Mouse (Mus musculus) embryonic facial prominence, embryonic 10.5 days (tissue): ENCODE measurements around the gene Gnai2. TPM values are rescaled to one million over a fixed set of nuclear protein-coding genes. Genes with fewer than 3 reads are reported as not detected.
"Not testable (repeated sequence)": the region's sequence is repeated elsewhere in the genome, so short reads cannot be mapped to it uniquely, and the experiment has no call there.

ENCODE experiments used
- DNase-seq: peaks from one replicate; pipeline ENCODE4 v3.0.0-alpha.2; 2017; ENCODE audit warnings: low spot score
- H3K27ac ChIP-seq: fragments of 300-500 bp; sonication (generic); replicated peaks from 2 replicates; pipeline ENCODE4 v1.5.1; 2016; ENCODE audit warnings: mild to moderate bottlenecking
- H3K27me3 ChIP-seq: fragments of 300-500 bp; sonication (generic); replicated peaks from 2 replicates; pipeline ENCODE4 v1.6.1; 2016; ENCODE audit warnings: low read depth, mild to moderate bottlenecking; ENCODE audit not compliant: poor library complexity, severe bottlenecking
- H3K36me3 ChIP-seq: fragments of 300-500 bp; sonication (generic); replicated peaks from 2 replicates; pipeline ENCODE4 v1.6.1; 2016; ENCODE audit warnings: mild to moderate bottlenecking, moderate library complexity
- H3K4me1 ChIP-seq: fragments of 300-500 bp; sonication (generic); 2 replicates; pipeline ENCODE4 v1.6.1; 2016
- H3K4me3 ChIP-seq: fragments of 300-500 bp; sonication (generic); 2 replicates; pipeline ENCODE4 v1.5.1; 2016; ENCODE audit warnings: mild to moderate bottlenecking, moderate library complexity
- H3K9me3 ChIP-seq: fragments of 300-500 bp; sonication (generic); 2 replicates; pipeline ENCODE4 v1.6.1; 2016; ENCODE audit warnings: mild to moderate bottlenecking
- WGBS: fragments of 180-500 bp; shearing (Covaris S2); methylation state at CpG from one replicate; pipeline ENCODE4 v1.1.7; 2016; 5-methylcytosine and 5-hydroxymethylcytosine counted together
- polyA plus RNA-seq: library from polyadenylated mRNA; unstranded; fragments of >200 nt; fragmentation: Nextera tagmentation; extraction: Ambion mirVana; gene quantifications from 2 replicates; pipeline ENCODE4 v1.2.1, GENCODE M21; 2016

The Gnai2 gene
- polyA plus RNA-seq, 1 experiment from 2014 or later: 334 TPM

- Histone ChIP-seq H3K4me3 (peak overlapping the region; percentile 95), H3K4me1 (peaks cover 72% of the 10 kb centered on the region)
These were observed 69.6 kb downstream of the Gnai2 start for GRCm38 (mm10) chr9:107565556-107565955.

More at GRCm38 (mm10) chr9:107565556-107565955, 69.6 kb downstream of the Gnai2 start:
- H3K27me3 ChIP-seq, DNase-seq, H3K27ac ChIP-seq, H3K9me3 ChIP-seq: not testable (repeated sequence)
- peaks cover 47% of the 10 kb centered on the region for H3K36me3 ChIP-seq
- WGBS: 46% methylated on average over 5 of the region's 5 CpGs

Other genes starting within 250 kb of the Gnai2 start
- 0.45 and 0.50 TPM in 2 replicates for gene Cacna2d2, start 235.8 kb downstream of the Gnai2 start, polyA plus RNA-seq
- gene Tmem115, start 101.4 kb downstream of the Gnai2 start, polyA plus RNA-seq: 37.9 and 39.3 TPM in 2 replicates
- 16.4 and 16.7 TPM in 2 replicates for gene Cyb561d2, start 93.2 kb downstream of the Gnai2 start, polyA plus RNA-seq
- 35.2 and 39.4 TPM in 2 replicates for gene Nprl2, start 93.1 kb downstream of the Gnai2 start, polyA plus RNA-seq
- 0.97 and 1.2 TPM in 2 replicates for gene Zmynd10, start 88.1 kb downstream of the Gnai2 start, polyA plus RNA-seq
- 45.3 and 46.5 TPM in 2 replicates for gene Rassf1, start 83.8 kb downstream of the Gnai2 start, polyA plus RNA-seq
- 63.4 and 67.3 TPM in 2 replicates for gene Tusc2, start 72.1 kb downstream of the Gnai2 start, polyA plus RNA-seq
- gene Hyal2, start 67.4 kb downstream of the Gnai2 start, polyA plus RNA-seq: 154 and 157 TPM in 2 replicates
- 8.4 and 9.1 TPM in 2 replicates for gene Hyal1, start 58.4 kb downstream of the Gnai2 start, polyA plus RNA-seq
- gene Naa80, start 56.5 kb downstream of the Gnai2 start, polyA plus RNA-seq: 18.9 and 20.3 TPM in 2 replicates
- gene Hyal3, start 54.5 kb downstream of the Gnai2 start, polyA plus RNA-seq: 0.48 and 0.96 TPM in 2 replicates
- gene Ifrd2, start 47.7 kb downstream of the Gnai2 start, polyA plus RNA-seq: 59.7 and 72.1 TPM in 2 replicates
- gene Sema3b, start 26.1 kb downstream of the Gnai2 start, polyA plus RNA-seq: 2.7 TPM in 2 replicates
- gene Slc38a3, start 34.2 kb upstream of the Gnai2 start, polyA plus RNA-seq: 5.6 and 6.6 TPM in 2 replicates
- gene Gnat1, start 44.3 kb upstream of the Gnai2 start, polyA plus RNA-seq: 3.4 and 4.3 TPM in 2 replicates
- gene Sema3f, start 75.1 kb upstream of the Gnai2 start, polyA plus RNA-seq: 13.2 and 21.4 TPM in 2 replicates
- 200 and 206 TPM in 2 replicates for gene Rbm5, start 135.6 kb upstream of the Gnai2 start, polyA plus RNA-seq
- 114 and 116 TPM in 2 replicates for gene Rbm6, start 237.9 kb upstream of the Gnai2 start, polyA plus RNA-seq